Mouse (Mus musculus) spleen, adult 2 months (tissue): ENCODE measurements around the gene Tbc1d20.

Source experiments
- CTCF ChIP-seq: fragments of 200-500 bp; IDR thresholded peaks from 2 replicates; pipeline ENCODE4 v1.5.1; 2011; ENCODE audit warnings: mild to moderate bottlenecking, inconsistent platforms; ENCODE audit not compliant: insufficient read depth, insufficient read length, insufficient replicate concordance; ENCODE audit errors: extremely low read depth
- POLR2A ChIP-seq: fragments of 200-500 bp; IDR thresholded peaks from 2 replicates; pipeline ENCODE4 v1.6.1; 2011; ENCODE audit warnings: low read depth, low read length, inconsistent platforms

DNA sequence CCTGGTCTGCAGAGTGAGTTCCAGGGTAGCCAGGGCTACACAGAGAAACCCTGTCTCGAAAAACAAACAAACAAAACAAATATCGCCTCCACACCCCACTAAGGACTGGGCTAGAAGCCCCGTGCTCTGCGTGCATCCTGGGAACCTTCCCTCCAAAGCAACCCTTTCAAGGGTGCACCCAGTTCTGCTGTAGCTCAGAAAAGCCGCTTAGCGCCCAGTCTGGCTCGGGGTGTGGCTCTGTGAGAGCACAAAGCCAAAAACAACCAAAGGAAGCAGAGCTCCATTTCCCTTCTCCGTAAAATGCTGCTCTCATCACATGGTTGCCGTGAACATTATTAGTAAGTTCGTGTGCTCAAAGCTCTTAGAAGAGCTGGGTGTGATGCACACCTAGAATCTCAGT, 50.7 kb downstream of the Tbc1d20 start:
- no peak for TF ChIP-seq CTCF
- TF ChIP-seq POLR2A: no peak
